Mouse (Mus musculus): ENCODE results near the gene Abcd3.

Abcd3 gene

GRCm38 (mm10) chr3:121814877-121815548 lies at the start of gene Abcd3:
Gene Abcd3 (minus strand): TSS chr3:121815302.
- peak; percentile 72 for DNase-seq (ENCODE audit: low spot score)

DNA sequence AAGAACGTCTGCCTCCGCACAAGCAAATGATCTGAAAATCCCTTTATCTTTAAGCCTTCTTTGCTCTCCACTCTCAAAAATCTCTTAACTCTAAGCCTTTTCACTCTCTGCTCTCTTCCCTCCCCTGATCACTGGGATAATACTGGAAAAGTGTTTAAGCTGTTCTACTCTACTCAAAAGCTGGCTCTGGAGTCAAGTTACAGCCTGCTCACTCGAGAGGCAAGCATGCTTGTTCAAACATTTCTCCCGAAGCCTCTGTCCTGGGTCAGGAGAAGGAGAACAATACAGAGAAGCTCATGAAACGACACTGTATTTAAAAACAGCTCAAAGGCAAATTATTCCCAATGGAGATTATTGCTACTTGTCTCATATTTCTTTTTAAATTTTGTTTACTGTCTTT lies 44.0 kb upstream of the Abcd3 start:
- DNase-seq (ENCODE audit: low spot score): no peak

DNA sequence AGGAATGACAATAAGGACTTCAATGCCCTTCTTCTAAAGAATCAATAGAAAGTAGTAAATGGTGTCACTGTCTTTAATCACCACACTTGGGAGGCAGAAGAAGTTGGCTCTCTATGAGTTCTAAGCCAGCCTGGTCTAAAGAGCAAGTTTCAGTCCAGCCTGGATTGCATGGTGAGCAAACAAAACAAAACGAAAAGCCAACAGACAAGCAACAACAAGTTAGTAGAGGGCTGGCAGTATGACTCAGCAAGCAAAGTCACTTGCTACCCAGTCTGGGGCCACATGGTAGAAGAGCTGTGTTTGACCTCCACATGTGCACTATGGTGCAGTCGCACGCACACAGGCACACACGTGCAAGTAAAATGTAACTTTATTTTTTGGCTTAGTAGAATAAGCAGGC lies 41.0 kb upstream of the Abcd3 start:
- DNase-seq (ENCODE audit: low spot score): no peak

- no peak for DNase-seq (ENCODE audit: low spot score)
Measured at GRCm38 (mm10) chr3:121853781-121854520, 38.8 kb upstream of the Abcd3 start.

- no peak for DNase-seq (ENCODE audit: low spot score)
Measured at GRCm38 (mm10) chr3:121852074-121852826, 37.1 kb upstream of the Abcd3 start.

GRCm38 (mm10) chr3:121851006-121851405 lies 35.9 kb upstream of the Abcd3 start:
- DNase-seq (ENCODE audit: low spot score): no peak

GRCm38 (mm10) chr3:121850381-121850780 lies 35.3 kb upstream of the Abcd3 start:
- no peak for DNase-seq (ENCODE audit: low spot score)

DNA sequence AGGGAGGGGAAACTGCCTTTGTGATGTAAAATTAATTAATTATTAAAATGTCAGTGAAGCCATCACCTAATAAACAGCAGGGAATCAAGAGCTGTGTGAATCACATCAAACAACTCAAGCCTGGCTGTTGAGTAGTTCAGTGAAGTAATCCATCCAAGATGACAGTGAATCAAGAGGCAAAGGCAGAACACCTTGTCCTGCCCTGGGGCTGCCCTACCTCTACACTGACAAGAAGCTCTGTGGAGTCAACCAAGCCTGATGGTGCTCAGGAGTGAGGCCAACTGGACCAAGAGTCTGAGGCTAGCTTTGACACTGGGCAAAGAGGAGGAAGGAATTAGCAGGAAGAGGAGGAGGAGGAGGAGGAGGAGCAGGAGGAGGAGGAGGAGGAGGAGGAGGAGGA lies 32.2 kb upstream of the Abcd3 start:
- DNase-seq (ENCODE audit: low spot score): no peak

- DNase-seq (ENCODE audit: low spot score): no peak
Measured at GRCm38 (mm10) chr3:121844658-121845057, 29.6 kb upstream of the Abcd3 start.

- no peak for DNase-seq (ENCODE audit: low spot score)
Measured at GRCm38 (mm10) chr3:121844013-121844412, 28.9 kb upstream of the Abcd3 start.

DNA sequence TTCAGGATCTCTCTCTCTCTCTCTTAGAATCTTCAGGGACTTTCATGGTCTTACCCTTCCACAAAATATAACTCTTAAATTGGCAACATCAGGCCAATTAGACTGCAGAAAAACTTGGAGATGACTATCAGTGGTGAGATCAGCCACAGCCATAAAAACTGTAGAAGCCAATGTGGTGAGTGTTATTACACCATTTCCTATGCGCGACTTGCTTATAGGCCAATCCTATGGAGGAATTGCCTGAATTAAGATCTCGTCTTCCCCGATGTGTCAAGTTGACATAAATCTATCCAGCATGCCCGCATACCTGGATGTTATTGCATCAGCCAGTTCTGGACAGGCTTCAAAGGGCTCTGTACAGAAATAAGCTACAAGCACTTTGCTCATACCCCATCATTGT lies 28.2 kb upstream of the Abcd3 start:
- DNase-seq (ENCODE audit: low spot score): no peak

- no peak for DNase-seq (ENCODE audit: low spot score)
Measured at GRCm38 (mm10) chr3:121842306-121842860, 27.3 kb upstream of the Abcd3 start.

DNA sequence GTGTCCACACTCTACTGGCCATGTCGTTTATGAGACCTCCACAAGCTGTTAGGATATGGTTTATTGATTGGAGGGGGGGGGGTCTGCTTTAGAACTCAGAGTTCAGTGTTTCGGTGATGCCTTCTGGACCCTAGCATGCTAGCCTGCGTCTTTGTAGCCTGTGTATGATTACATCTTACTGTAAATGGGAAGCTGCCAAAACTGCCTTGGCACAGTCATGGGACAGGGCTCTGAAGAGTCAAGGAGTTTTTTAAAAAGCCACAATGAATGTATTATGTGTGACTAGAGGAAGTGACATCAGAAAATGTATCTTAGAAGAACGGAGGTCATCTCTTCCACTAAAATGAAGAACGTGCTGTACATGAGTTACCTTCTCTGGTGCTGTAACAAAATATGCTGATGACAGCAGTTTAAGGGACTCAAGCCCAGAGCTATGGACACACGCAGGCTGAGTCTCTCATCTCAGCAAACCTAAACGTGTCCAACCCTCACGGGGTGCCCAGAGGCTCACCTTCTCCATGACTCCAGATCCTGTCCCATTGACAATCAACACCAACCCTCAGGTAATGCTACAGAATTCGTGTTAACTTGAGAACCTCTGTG lies 26.4 kb upstream of the Abcd3 start:
- DNase-seq (ENCODE audit: low spot score): no peak

DNA sequence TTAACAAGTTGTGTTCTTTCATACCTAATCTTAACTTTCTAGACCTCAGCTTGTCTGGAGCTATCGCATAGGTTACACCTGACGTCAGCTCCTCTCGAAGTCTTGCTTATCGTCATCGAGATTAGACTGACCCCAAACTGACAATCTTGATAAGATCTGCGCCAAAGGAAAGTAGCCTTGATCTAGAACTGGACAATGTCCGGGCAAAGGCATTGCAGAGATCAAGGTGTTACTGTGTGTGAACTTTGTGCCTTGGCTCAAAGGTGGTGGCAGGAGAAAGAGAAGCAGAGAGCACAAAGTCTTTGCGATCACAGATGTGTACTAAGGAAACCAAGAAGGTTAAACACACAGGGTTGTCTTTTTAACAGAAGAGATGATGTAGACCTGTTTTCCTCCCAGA lies 25.2 kb upstream of the Abcd3 start:
- no peak for DNase-seq (ENCODE audit: low spot score)

GRCm38 (mm10) chr3:121834732-121835131 lies 19.6 kb upstream of the Abcd3 start:
- no peak for DNase-seq (ENCODE audit: low spot score)

GRCm38 (mm10) chr3:121834250-121834649 lies 19.1 kb upstream of the Abcd3 start:
- no peak for DNase-seq (ENCODE audit: low spot score)

DNA sequence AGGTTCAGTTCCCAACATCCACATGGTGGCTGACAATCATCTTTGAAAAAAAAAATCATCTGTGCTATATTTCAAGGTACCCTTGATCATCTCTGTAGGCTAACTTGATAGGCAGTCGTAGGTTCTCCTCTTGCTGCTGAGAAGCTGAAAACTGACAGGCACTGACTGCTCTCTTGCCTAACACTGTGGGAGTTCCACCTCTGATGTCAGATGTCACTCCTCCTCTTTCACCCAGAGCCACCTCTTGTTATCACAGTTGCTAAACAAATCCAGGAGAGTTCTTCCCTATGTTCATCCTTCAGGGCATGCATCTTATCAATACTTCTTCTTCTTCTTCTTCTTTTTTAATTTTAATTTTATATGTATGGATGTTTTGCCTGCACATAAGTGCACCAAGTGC lies 10.0 kb upstream of the Abcd3 start:
- no peak for DNase-seq (ENCODE audit: low spot score)

- DNase-seq (ENCODE audit: low spot score): no peak
Measured at GRCm38 (mm10) chr3:121824319-121824718, 9.2 kb upstream of the Abcd3 start.

DNA sequence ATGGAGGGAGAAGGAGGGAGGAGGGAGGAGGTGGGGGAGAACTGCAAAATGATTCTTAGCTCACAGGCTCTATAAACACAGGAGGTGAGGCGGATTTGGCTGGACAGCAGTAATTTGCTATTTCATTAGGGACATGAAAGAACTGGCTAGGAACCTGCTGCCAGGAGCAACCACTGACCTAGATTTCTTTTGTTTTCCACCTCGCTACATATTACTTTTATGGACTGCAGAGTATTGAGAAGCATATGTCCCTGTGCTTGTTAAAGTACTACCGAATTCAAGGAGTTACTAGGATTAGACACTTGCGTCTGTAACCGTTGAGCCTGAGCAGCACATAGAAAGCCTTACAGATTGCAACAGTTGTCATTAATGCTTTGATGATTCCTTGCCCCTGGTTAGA lies 7.5 kb upstream of the Abcd3 start:
- DNase-seq (ENCODE audit: low spot score): no peak

DNA sequence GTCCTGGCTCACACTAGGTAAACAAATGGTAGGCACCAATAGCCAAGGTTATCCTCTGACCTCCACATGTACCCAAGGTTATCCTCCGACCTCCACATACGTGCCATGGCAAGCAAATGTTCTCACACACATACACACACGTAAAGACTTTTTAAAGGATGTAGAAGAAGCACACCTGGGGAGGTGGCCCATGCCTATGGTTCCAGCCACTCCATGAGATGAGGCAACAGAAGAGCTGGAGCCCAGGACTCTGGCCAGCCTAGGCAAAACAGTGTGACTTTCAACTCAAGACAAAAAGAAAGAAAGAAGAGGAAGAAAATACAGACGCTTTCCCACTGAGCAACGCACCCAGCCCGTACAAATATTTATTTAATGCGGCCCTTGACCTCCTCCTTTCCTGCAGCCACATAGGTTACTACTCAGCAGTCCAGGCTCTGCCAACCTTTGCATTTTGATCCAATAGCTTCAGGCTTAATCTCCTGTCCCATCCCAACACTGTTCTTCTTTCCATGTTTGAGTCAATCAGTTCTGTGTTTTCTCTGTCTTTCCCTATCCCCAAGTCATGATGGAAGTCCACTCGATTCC lies 6.5 kb upstream of the Abcd3 start:
- DNase-seq (ENCODE audit: low spot score): no peak

GRCm38 (mm10) chr3:121819693-121820200 lies 4.6 kb upstream of the Abcd3 start:
- DNase-seq (ENCODE audit: low spot score): no peak
